Mouse (Mus musculus): ENCODE data around the gene Arhgef18. TPM values are rescaled to one million over a fixed set of nuclear protein-coding genes. Genes with fewer than 3 reads are reported as not detected.

The Arhgef18 gene
- polyA plus RNA-seq, 1 experiment from 2014 or later: 6.9 TPM

GRCm38 (mm10) chr8:3482240-3482740, 89.5 kb downstream of the Arhgef18 start:
- Histone ChIP-seq H3K9me3 (ENCODE audit: control insufficient read depth, low read length) (no peaks in the 10 kb centered on the region), H3K27ac (ENCODE audit: low read length) (no peak overlapping the region), H3K4me3 (ENCODE audit: low read length) (no peak overlapping the region), H3K27me3 (ENCODE audit: control insufficient read depth, insufficient read depth, low read depth, low read length) (no peaks in the 10 kb centered on the region), H3K4me1 (replicated peaks; ENCODE audit: control insufficient read depth, insufficient read depth, low read length) (no peaks in the 10 kb centered on the region), H3K36me3 (ENCODE audit: control insufficient read depth, insufficient read depth, low read length) (no peaks in the 10 kb centered on the region), H3K9ac (ENCODE audit: low read length) (no peak overlapping the region), H3K4me2 (ENCODE audit: low read depth, low read length) (no peak overlapping the region)
- ATAC-seq (ENCODE audit: low read depth): no peak
- WGBS: 82% methylated on average over 22 of the region's 22 CpGs

GRCm38 (mm10) chr8:3483546-3483945, 90.7 kb downstream of the Arhgef18 start:
- H3K9ac ChIP-seq (ENCODE audit: low read length): no peak overlapping the region
- ATAC-seq (ENCODE audit: low read depth): no peak
- no peaks in the 10 kb centered on the region for H3K27me3 ChIP-seq (ENCODE audit: control insufficient read depth, insufficient read depth, low read depth, low read length)
- H3K4me3 ChIP-seq (ENCODE audit: low read length): no peak overlapping the region
- no peaks in the 10 kb centered on the region for H3K9me3 ChIP-seq (ENCODE audit: control insufficient read depth, low read length)
- no peaks in the 10 kb centered on the region for H3K36me3 ChIP-seq (ENCODE audit: control insufficient read depth, insufficient read depth, low read length)
- no peaks in the 10 kb centered on the region for H3K4me1 ChIP-seq (replicated peaks; ENCODE audit: control insufficient read depth, insufficient read depth, low read length)
- WGBS: 54% methylated on average over 7 of the region's 7 CpGs
- no peak overlapping the region for H3K4me2 ChIP-seq (ENCODE audit: low read depth, low read length)
- no peak overlapping the region for H3K27ac ChIP-seq (ENCODE audit: low read length)

GRCm38 (mm10) chr8:3485192-3485591, 92.4 kb downstream of the Arhgef18 start:
- no peak overlapping the region for H3K4me2 ChIP-seq (ENCODE audit: low read depth, low read length)
- no peaks in the 10 kb centered on the region for H3K4me1 ChIP-seq (replicated peaks; ENCODE audit: control insufficient read depth, insufficient read depth, low read length)
- 26% methylated on average over 5 of the region's 5 CpGs for WGBS
- H3K36me3 ChIP-seq (ENCODE audit: control insufficient read depth, insufficient read depth, low read length): no peaks in the 10 kb centered on the region
- no peak overlapping the region for H3K27ac ChIP-seq (ENCODE audit: low read length)
- H3K9me3 ChIP-seq (ENCODE audit: control insufficient read depth, low read length): no peaks in the 10 kb centered on the region
- H3K9ac ChIP-seq (ENCODE audit: low read length): no peak overlapping the region
- ATAC-seq (ENCODE audit: low read depth): no peak
- no peaks in the 10 kb centered on the region for H3K27me3 ChIP-seq (ENCODE audit: control insufficient read depth, insufficient read depth, low read depth, low read length)
- no peak overlapping the region for H3K4me3 ChIP-seq (ENCODE audit: low read length)

- peak within 1 kb of the TSS; percentile 80 for H3K27ac ChIP-seq (ENCODE audit: low read length)
- H3K4me1 ChIP-seq (replicated peaks; ENCODE audit: control insufficient read depth, insufficient read depth, low read length): peaks cover 8% of the 10 kb centered on the region
- H3K27me3 ChIP-seq (ENCODE audit: control insufficient read depth, insufficient read depth, low read depth, low read length): no peaks in the 10 kb centered on the region
- peak within 1 kb of the TSS; percentile 80 for H3K4me3 ChIP-seq (ENCODE audit: low read length)
- peaks cover 10% of the 10 kb centered on the region for H3K9me3 ChIP-seq (ENCODE audit: control insufficient read depth, low read length)
- under 1% methylated on average over 52 of the region's 64 CpGs for WGBS
- H3K9ac ChIP-seq (ENCODE audit: low read length): peak within 1 kb of the TSS; percentile 96
- H3K36me3 ChIP-seq (ENCODE audit: control insufficient read depth, insufficient read depth, low read length): peaks cover 28% of the 10 kb centered on the region
- H3K4me2 ChIP-seq (ENCODE audit: low read depth, low read length): peak within 1 kb of the TSS; percentile 82
- ATAC-seq (ENCODE audit: low read depth): peak; percentile 97
Observed at GRCm38 (mm10) chr8:3492901-3493844, 100.4 kb downstream of the Arhgef18 start, which contains the start of gene Zfp358. Gene Zfp358 (plus strand): TSS chr8:3493138.

GRCm38 (mm10) chr8:3493845-3494208, 101.0 kb downstream of the Arhgef18 start:
- Histone ChIP-seq H3K4me2 (ENCODE audit: low read depth, low read length) (peak overlapping the region; percentile 82), H3K36me3 (ENCODE audit: control insufficient read depth, insufficient read depth, low read length) (peaks cover 28% of the 10 kb centered on the region), H3K9ac (ENCODE audit: low read length) (peak overlapping the region; percentile 96), H3K27ac (ENCODE audit: low read length) (peak overlapping the region; percentile 80), H3K4me1 (replicated peaks; ENCODE audit: control insufficient read depth, insufficient read depth, low read length) (peaks cover 8% of the 10 kb centered on the region), H3K4me3 (ENCODE audit: low read length) (peak overlapping the region; percentile 80), H3K27me3 (ENCODE audit: control insufficient read depth, insufficient read depth, low read depth, low read length) (no peaks in the 10 kb centered on the region), H3K9me3 (ENCODE audit: control insufficient read depth, low read length) (peaks cover 10% of the 10 kb centered on the region)
- peak; percentile 15; the same call in 1 of the 2 replicates for ATAC-seq (ENCODE audit: low read depth)
- WGBS: 17% methylated on average over 6 of the region's 6 CpGs

- H3K9ac ChIP-seq (ENCODE audit: low read length): no peak overlapping the region
- H3K4me1 ChIP-seq (replicated peaks; ENCODE audit: control insufficient read depth, insufficient read depth, low read length): peaks cover 10% of the 10 kb centered on the region
- no peak overlapping the region for H3K4me2 ChIP-seq (ENCODE audit: low read depth, low read length)
- no peaks in the 10 kb centered on the region for H3K27me3 ChIP-seq (ENCODE audit: control insufficient read depth, insufficient read depth, low read depth, low read length)
- H3K9me3 ChIP-seq (ENCODE audit: control insufficient read depth, low read length): peaks cover 10% of the 10 kb centered on the region
- no peak overlapping the region for H3K4me3 ChIP-seq (ENCODE audit: low read length)
- WGBS: 93% methylated on average over 44 of the region's 44 CpGs
- H3K36me3 ChIP-seq (ENCODE audit: control insufficient read depth, insufficient read depth, low read length): peaks cover 28% of the 10 kb centered on the region
- H3K27ac ChIP-seq (ENCODE audit: low read length): no peak overlapping the region
- ATAC-seq (ENCODE audit: low read depth): no peak
Observed at GRCm38 (mm10) chr8:3495578-3496427, 103.0 kb downstream of the Arhgef18 start.

GRCm38 (mm10) chr8:3496428-3496748, 103.6 kb downstream of the Arhgef18 start:
- H3K4me2 ChIP-seq (ENCODE audit: low read depth, low read length): no peak overlapping the region
- ATAC-seq (ENCODE audit: low read depth): no peak
- H3K9me3 ChIP-seq (ENCODE audit: control insufficient read depth, low read length): peaks cover 10% of the 10 kb centered on the region
- 90% methylated on average over 15 of the region's 15 CpGs for WGBS
- peaks cover 28% of the 10 kb centered on the region for H3K36me3 ChIP-seq (ENCODE audit: control insufficient read depth, insufficient read depth, low read length)
- peaks cover 10% of the 10 kb centered on the region for H3K4me1 ChIP-seq (replicated peaks; ENCODE audit: control insufficient read depth, insufficient read depth, low read length)
- H3K4me3 ChIP-seq (ENCODE audit: low read length): no peak overlapping the region
- H3K9ac ChIP-seq (ENCODE audit: low read length): no peak overlapping the region
- H3K27ac ChIP-seq (ENCODE audit: low read length): no peak overlapping the region
- H3K27me3 ChIP-seq (ENCODE audit: control insufficient read depth, insufficient read depth, low read depth, low read length): no peaks in the 10 kb centered on the region

- peaks cover 10% of the 10 kb centered on the region for H3K9me3 ChIP-seq (ENCODE audit: control insufficient read depth, low read length)
- no peak overlapping the region for H3K4me3 ChIP-seq (ENCODE audit: low read length)
- H3K4me1 ChIP-seq (replicated peaks; ENCODE audit: control insufficient read depth, insufficient read depth, low read length): peaks cover 16% of the 10 kb centered on the region
- no peak overlapping the region for H3K4me2 ChIP-seq (ENCODE audit: low read depth, low read length)
- peaks cover 28% of the 10 kb centered on the region for H3K36me3 ChIP-seq (ENCODE audit: control insufficient read depth, insufficient read depth, low read length)
- 80% methylated on average over 3 of the region's 3 CpGs for WGBS
- no peaks in the 10 kb centered on the region for H3K27me3 ChIP-seq (ENCODE audit: control insufficient read depth, insufficient read depth, low read depth, low read length)
- no peak overlapping the region for H3K27ac ChIP-seq (ENCODE audit: low read length)
- no peak for ATAC-seq (ENCODE audit: low read depth)
- no peak overlapping the region for H3K9ac ChIP-seq (ENCODE audit: low read length)
Observed at GRCm38 (mm10) chr8:3498583-3498982, 105.8 kb downstream of the Arhgef18 start.

GRCm38 (mm10) chr8:3499751-3500150, 106.9 kb downstream of the Arhgef18 start:
- peaks cover 10% of the 10 kb centered on the region for H3K9me3 ChIP-seq (ENCODE audit: control insufficient read depth, low read length)
- peaks cover 25% of the 10 kb centered on the region for H3K36me3 ChIP-seq (ENCODE audit: control insufficient read depth, insufficient read depth, low read length)
- H3K27me3 ChIP-seq (ENCODE audit: control insufficient read depth, insufficient read depth, low read depth, low read length): no peaks in the 10 kb centered on the region
- ATAC-seq (ENCODE audit: low read depth): no peak; the same call in 1 of the 2 replicates
- peak overlapping the region; percentile 73 for H3K4me2 ChIP-seq (ENCODE audit: low read depth, low read length)
- peak overlapping the region; percentile 81 for H3K4me3 ChIP-seq (ENCODE audit: low read length)
- H3K9ac ChIP-seq (ENCODE audit: low read length): peak overlapping the region; percentile 78
- H3K4me1 ChIP-seq (replicated peaks; ENCODE audit: control insufficient read depth, insufficient read depth, low read length): peaks cover 10% of the 10 kb centered on the region; the same call in 1 of the 2 replicates
- WGBS: 2% methylated on average over 8 of the region's 8 CpGs
- H3K27ac ChIP-seq (ENCODE audit: low read length): peak overlapping the region; percentile 96

All from lung, embryonic 16.5 days (tissue).